Mouse (Mus musculus) NIH3T3 (cell line): ENCODE results near the gene Arfgef3.

Experiments
- DNase-seq: peaks from one replicate; pipeline ENCODE4 v3.0.0-alpha.2; 2012; ENCODE audit warnings: low read depth

Arfgef3 gene

DNA sequence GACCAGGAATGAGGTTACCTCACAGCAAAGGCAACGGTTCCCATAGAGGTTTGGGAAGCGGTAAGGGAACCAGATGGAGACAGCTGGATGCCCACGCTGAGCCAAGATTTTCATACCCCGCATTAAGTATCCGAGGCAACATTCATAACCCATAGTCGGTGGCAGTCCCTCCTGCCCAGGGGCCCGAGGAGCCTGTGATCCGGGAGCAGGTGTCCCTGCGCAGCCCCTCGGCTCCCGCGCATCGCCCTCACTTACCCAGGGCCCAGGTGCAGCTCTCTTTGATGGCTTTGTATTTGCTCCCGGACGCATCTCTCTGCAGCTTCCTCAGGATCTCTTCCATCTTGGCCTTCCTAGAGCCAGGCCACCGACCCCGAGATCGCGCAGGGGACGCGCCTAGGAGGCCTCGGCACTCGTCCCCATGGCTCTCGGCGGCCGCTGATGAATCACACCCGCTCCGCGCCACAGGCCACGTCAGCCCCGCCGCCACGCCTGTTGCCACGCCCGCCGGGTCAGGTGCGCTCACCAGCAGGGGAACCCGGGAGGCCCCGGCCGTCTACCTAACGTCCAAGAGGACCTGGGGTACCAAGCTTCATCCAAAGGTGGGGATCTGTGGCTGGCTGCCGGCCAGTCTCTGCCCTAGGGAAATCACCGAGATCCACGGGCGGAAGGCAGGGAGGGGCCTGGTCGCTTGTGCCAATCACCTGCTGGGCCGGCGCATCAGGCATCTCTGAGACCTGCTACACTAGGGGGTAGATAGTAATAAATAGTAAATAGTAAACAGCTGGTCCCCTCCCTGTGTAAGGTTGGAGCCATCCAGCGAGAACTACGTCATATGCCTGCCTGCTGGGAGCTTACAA, at the start of gene Arfgef3:
Gene Arfgef3, minus strand, starts transcription at position 664 of the 857 bp plus-strand sequence.
- DNase-seq: no peak

DNA sequence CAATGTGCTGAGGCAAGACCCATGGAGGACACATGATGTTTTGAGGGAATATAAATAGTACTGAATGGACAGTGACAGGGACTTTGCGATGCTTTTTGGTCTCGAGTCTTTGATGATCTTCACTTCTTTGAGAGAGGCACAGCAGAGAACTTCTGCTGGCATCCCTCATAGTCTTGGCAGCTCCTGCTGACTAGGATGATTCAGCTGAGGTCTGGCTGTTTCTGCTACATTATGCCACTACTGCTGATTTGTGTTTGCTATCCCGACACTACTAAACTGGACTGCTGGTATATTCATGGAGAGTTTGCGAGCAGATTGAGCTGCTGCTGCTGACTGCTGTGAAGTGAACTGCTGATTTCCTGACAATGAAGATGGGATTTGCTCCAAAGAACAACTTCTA, 46.3 kb upstream of the Arfgef3 start:
- DNase-seq: no peak

DNA sequence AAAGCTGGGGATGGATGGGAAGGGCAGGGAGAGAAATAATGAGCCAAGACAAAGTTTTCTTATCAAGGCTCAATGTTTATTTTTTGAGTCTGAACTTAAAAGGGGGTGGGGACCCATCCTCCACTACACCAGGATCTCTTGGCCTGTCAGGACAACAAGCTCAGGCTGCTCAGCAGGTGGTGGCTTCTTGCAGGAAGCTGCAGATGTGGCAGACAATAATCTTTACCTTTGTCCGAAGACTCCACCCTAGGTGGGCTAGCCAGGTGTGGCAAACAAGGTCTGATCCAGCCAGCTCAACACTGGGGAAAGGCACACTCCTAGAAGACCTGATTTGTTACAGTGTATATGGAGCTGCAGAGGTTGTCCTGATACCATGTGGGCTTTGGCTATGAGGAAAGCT, 44.9 kb upstream of the Arfgef3 start:
- DNase-seq: no peak

DNA sequence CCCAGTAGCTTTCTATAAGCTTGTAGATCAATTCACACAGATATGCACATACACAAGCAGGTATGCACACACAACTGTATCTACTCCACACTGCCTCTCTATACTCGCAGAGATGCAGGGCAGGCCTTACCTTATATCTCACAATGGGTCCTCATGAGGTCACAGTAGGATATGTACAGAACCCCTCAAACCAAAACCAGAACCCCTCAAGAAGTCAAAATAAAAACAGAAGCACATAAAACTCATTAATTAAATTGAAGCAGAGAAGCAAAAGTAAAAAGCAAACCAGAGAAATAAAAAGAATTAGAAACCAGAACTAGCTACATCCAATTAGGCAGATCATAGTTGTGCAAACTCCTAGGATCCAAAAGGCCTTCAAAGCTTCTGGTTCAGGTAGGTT, 42.9 kb upstream of the Arfgef3 start, which contains the start of gene Gm4922:
Gene Gm4922, minus strand, starts transcription at position 101 of the 400 bp plus-strand sequence.
- DNase-seq: no peak

DNA sequence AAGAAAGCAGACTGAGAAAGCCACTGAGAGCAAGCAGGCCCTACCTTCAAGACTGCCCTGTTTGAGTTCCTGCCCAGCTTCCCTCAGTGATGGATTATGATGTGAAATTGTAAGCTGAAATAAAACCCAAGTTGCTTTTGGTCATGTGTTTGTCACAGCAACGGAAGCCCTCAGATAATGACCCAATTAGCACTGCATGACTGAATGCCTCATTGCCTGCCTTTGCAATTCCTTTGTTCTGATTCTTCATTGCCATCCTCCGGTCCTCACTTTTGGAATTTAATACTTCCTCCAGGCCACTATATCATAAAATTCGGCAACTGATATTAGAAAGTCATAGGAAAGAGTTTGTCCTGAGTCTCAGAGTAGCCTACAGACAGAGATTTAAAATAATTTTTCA, 33.8 kb upstream of the Arfgef3 start:
- no peak for DNase-seq

DNA sequence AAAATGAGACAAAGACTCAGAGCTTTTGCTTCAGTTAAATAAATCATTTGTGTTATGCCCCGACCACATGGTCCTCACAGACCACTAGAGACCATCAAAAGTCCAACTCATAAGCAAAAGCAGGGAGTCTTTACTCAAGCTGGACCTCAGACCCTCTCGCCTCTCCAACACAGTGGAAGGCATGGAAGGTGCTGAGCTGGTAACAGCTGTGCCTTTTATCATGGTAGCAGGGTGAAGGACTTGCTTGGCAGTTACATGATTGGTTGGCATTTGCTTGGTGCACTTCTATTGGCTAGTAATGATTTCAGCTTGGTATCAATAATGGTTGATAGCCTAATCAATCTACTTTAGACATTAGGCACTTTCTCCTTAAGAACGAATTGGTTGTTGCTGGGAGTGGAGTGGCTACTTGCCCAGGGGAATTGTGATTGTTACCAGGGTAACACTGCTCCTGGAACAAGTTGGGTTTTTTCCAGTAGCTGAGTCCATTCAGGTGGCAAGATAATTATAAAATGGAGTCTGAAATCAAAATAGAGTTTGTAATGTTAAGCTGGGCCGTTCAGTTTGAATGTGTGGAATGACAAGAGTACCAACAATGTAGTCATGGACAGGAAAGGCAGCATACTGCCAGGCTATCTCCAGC, 28.9 kb upstream of the Arfgef3 start:
- no peak for DNase-seq

DNA sequence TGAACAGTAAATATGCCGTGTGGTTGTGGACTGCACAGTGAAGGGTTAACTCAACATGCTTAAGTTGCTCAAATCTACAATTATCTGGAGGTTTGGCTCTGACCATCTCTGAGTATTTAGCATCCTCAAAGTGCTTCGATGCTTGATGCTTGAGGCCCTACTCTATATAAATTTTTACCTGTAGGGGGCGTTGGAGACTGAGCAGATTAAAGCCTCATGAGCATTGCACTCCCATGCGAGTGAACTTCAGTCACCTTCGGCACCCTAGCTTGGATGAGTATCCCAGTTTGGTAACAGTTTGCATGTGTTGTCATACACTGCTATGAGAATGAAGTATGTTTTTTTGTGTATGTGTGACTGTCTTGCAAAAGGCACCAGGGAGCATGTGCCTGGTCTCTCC, 26.2 kb upstream of the Arfgef3 start:
- no peak for DNase-seq

DNA sequence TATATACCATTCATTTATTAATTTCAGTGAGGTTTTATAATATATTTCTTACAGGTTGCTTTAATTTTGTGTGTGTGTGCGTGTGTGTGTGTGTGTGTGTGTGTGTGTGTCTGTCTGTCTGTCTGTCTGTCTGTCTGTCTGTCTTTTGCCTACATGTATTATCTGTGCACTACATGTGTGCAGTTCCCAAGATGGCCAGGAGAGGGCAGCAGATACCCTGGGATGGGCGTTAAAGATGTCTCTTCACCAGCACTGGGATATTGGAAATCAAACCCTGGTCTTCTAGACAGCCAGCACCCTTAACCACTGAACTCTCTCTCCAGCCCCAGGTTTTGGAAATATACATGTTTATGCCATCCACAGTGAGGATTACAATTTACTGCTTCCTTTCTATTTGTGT, 16.5 kb upstream of the Arfgef3 start:
- DNase-seq: peak; percentile 44

DNA sequence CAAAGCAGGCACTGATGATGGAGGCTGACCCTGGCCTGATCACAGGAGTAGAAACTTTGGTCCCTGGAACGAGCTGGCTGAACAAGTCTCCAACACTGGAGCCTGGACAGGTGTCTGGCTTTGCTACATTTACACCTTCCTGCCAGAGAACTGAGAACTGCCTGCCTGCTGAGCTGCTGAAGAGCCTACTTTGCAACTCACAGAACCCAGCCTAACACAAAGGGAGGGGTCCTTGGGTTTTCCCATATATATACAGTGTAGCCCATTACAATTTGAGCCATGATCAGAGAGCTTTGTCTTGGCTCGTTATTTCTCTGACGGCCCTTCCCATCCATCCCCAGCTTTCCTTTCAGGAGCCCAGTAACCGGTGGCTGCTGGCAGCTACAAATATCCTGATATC, 6.3 kb upstream of the Arfgef3 start:
- DNase-seq: no peak

DNA sequence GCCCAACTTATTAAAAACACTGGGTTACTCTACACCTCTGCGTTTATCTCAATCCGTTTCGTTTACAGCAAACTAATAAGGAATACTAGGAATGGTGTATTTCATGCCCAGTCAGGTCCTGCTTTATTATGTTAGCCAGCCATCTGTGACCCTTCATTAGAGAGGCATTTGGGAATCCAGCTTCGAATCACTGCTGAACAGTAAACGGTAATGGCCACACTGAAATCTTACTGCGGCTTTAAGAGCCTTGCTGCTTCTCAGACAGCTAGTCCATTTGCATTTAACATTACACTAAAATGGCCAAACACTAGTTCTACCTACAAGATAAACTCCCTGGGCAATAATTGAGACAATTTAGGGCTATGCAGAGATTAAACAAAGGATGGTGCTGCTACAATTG, 1.7 kb downstream of the Arfgef3 start:
- DNase-seq: no peak

DNA sequence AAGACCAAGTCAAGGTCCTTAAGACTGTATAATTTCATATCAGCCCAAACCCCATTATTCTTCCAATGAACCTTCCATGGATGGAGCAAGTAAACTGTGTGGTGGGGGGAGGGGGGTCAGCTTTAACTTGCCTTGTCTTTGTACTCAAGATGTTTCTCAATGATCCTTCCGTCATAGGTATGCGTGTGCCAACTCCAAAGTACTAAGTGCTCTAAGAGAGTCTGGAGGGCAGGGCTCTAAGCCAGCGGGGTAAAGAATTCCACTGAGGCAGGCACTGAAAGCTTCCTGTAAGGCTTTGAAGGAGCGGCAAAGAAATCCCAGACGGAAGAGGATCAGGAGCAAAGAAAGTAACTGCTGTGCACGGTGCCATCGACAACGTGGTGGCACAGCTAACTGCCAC, 2.7 kb downstream of the Arfgef3 start:
- DNase-seq: no peak

DNA sequence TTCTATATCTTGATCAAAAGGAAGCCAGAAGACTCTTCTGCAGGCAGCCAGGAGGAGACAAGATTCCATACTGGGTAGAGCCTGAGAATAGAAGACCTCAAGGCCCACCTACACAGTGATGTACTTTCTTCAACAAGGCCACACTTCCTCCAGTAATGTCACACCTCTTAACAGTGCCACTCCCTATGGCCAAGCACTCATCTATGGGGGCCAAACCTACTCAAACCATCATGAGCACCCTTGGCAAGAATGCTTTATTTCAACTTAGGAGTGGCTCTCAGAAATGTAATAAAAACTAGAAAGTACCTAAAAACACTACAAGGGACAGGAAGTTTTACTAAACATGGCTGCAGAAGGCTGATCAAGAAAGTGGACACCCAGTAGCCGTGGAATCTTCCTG, 15.2 kb downstream of the Arfgef3 start:
- no peak for DNase-seq

DNA sequence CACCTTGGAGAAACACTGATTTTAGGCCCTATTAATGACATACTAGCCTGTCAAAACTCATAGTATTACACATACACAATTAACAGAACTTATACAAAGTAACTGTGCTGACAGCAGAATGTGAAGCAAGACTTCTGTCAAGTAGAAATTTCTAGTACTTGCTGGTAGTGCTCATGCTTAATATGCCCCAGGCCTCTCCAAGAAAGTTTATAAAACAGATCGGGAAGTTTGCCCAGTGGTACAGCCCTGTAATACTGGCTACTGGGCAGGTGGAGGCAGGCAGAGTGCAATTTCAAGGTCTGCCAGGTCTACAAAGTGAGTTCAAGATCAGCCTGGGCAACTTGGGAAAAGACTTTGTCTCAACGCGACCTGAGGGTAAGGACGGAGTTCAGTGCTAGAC, 32.3 kb downstream of the Arfgef3 start:
- DNase-seq: no peak

DNA sequence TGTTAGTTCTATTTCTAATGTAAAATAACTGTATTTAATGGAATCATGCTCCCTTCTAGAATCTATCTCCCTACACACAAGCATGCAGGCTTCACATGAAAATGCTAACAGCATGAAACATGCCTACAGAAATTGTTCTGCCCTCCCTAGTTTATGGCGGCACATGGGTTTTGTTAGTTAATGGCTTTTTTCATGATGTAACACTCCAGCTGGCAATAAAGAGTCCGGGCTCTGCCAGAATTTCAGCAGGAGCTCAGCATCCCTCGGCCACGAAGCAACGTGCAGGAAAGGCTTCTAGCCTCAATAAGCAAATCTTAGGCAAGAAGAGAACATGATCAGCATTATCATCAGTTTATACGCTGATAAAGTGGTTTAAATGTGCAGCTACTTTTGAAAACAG, 32.8 kb downstream of the Arfgef3 start:
- DNase-seq: peak; percentile 3

DNA sequence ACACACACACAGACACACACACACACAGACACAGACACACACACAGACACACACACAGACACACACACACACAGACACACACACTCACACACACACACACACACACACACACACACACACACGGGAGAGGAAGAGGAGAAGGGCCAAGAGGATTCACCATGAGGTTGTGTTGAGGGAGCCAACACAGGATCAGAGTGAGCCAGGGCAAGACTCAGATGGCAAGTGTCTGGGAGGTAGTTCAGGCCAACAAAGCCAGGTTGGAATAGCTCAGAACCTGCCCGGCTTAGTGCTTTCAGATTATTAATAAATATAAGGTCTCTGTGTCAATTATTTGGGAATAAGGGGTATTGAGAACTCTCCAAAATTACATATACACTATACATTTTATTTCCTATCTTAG, 33.9 kb downstream of the Arfgef3 start:
- no peak for DNase-seq

DNA sequence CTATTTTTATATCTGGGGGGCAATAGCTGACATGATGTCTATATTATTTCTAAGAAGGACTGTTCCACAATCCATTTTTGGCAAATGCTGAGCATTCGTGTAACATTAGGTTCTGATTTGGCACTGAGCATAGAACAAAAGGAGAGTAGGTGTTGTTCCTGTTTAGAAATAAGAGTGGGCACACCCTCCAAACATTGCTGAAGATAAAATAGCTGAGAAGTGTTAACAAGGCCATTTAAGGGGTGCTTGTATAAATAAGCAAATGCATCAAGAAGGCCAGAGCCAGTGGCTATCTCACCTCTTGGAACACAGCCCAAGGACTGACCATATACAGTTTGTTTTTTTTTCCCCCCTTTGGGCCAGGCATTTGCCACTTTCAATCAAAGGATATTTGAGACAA, 35.1 kb downstream of the Arfgef3 start:
- DNase-seq: no peak

DNA sequence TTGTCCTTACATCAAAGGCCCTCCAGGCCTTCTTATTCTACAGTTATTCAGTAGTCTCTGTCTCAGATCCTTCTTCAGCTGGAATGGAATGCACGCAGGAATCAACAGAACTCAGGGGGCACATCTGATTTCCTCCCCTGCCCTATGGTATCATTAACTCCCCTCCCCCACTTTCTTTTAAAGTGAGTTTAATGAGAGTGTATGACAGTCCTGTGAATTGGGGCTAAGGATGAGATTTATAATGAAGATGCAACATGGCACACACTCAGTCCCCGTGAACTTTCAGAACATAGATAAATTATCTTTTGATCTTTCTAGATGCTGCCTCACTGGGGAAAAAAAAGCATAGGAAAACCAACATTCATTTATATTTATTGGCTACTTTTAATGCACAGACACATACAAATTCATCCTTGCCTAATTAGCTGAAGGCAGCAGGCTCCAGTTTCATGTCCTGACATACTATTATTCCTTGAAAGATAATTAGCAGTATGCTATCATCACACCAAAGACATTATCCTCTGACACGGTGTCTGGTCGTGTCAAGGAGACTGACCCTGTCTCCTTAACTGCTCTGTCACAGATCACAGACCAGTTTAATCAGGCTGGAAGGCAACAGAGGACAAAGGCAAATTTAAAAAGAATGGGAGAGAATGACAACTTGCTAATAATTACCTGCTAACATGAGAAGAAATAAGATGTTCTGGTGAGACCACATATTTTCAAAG, 39.2 kb downstream of the Arfgef3 start:
- DNase-seq: no peak

DNA sequence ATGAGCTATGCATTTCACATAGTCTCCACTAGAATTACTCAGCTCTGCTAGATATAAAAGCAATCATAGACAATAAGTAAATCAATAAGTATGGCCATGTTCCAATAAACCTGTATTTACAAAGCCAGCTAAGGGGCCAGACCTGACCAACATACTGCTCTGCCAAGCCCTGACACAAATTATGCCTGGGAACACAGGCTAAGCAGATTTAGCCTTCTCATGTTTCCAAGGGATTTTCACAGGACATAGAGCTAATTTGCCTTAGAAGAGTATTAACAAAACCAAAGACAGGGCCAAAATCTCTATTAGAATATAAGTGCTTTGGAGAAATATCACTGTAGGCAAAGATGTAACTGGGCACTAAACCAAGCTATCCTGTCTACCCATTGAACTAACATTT, 42.2 kb downstream of the Arfgef3 start:
- DNase-seq: no peak

DNA sequence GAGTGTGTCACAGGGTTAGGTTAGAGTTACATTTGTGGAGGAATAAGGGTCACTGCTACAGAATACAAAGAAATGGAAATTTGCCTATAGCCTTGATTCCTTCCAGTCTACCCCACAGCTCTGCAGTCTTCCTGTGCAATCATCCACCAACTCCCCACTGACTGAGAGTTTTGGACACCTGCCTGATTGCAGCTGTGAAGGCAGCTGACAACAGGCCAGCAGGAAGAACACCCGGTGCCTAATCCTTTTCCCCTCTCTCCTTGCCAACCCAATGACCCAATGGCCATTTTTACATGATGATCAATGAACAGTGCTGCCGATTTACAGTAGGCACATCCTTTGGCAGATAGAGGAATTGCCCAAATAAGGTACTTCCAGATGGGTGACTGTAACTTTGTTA, 43.6 kb downstream of the Arfgef3 start:
- DNase-seq: no peak

DNA sequence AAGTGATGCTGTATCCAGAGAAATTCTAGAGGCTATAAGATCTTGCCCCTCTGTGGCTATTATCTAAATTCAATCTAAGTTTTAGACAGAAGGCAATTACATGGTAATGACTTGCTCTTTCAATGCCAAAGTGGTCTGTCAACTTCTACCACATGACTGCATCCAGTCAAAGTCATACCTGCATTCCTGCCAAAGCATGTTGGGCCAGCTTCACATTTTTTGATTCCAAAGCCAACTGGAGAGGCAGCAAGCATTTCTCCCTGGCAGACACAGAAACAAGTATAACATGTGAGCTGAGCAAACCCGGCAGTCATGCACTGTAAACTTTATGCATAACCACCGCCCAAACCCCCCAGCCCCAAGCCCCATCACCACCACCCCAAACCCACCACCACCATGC, 44.6 kb downstream of the Arfgef3 start:
- DNase-seq: no peak

DNA sequence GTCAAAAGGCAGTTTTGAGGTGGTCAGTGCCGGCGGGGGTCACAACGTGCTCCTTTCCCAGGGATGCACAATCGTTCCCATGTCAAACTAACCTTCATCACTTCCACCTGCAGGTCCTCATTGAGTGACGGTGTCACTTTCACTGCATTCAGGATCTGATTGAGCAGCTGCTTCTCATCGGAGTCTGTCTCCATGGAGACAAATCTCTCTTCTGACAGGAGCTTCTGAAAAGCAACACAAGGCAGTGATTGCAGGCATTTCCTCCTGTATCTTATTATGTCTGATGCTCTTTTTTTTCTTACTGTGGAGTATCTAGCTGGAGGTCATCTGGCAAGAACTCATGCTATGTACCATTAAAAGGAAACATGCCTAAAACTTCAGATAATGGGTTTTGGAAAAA, 47.3 kb downstream of the Arfgef3 start:
- DNase-seq: no peak

DNA sequence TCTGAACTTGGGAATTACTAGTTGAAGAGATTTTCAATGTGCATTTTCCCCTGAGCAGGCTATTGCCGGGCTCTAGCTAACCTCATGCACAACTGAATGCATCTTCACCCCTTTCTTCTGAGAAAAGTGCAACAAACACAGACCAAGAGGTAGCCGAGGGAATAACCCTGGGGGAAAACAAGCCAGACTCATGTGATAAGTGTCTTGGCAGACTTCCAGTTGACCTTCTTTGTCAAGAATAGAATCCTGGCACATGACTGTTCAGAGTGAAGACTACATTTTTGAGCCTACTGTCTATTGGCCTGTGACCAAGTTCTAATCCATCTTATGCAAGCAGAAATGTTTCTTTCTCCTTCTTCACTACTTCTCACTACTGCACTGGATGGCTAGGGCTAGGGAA, 55.5 kb downstream of the Arfgef3 start:
- DNase-seq: peak; percentile 12

DNA sequence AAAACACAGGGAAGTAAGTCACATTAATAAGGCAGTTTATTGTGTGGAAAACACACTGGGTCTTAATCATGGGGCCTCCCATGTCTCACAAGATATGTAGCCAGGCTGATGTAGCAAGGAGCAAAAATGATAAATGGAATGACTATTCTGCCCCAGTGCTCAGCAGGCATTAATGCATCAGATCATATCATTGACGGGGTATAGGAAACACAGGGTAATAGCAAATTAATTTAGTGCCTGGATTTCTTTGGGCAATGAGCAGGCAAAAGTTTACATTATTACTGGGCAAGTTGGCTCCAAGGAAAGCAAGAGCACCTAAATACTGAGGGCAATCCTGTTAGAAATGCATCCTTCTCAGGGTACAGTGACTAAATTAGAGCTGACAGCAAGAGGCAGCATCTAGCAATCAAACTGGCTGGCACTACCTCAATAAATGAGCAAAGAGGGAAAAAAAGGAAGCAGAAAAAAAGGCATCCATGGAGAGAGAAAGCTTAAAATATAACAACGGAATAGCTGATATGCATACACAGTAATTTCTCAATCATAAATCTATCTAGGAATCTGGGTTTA, 62.3 kb downstream of the Arfgef3 start:
- DNase-seq: no peak
